Mouse (Mus musculus): ENCODE measurements at regions not wholly inside any gene's neighbourhood (a gene's known extent, or its start where the extent isn't known, plus 50 kb on each side); places are given as distances from the start of the nearest gene placed in this dataset.

GRCm38 (mm10) chr4:5337158-5337896 lies 544.2 kb upstream of the Impad1 start:
- no peak overlapping the region for H3K4me2 ChIP-seq (ENCODE audit: low read depth)
- H3K36me3 ChIP-seq (replicated peaks; ENCODE audit: control insufficient read depth, insufficient read depth, low read depth), result no peaks in the 10 kb centered on the region
- no peaks in the 10 kb centered on the region for H3K9me3 ChIP-seq (ENCODE audit: control insufficient read depth, low read length)
- no peaks in the 10 kb centered on the region for H3K4me1 ChIP-seq (replicated peaks; ENCODE audit: control insufficient read depth in 2 of 2, insufficient read depth in 2 of 2, low read length in 1 of 2)
- no peaks in the 10 kb centered on the region for H3K27me3 ChIP-seq (ENCODE audit: control insufficient read depth, insufficient read depth, low read length)
- DNase-seq (ENCODE audit: low read depth in 3 of 3, low spot score in 3 of 3), result no peak
- no peak overlapping the region for H3K4me3 ChIP-seq (ENCODE audit: insufficient read depth in 1 of 2, low read depth in 2 of 2, low read length in 2 of 2)
- H3K9ac ChIP-seq (replicated peaks), result no peak overlapping the region
- H3K27ac ChIP-seq, result no peak overlapping the region
- no peak for TF ChIP-seq EP300 (IDR thresholded peaks at IDR 0.05; ENCODE audit: low read depth)
- no peak for ATAC-seq (ENCODE audit: insufficient read depth)
- 50% methylated on average over 4 of the region's 4 CpGs for WGBS (ENCODE audit: insufficient replicate concordance)

DNA sequence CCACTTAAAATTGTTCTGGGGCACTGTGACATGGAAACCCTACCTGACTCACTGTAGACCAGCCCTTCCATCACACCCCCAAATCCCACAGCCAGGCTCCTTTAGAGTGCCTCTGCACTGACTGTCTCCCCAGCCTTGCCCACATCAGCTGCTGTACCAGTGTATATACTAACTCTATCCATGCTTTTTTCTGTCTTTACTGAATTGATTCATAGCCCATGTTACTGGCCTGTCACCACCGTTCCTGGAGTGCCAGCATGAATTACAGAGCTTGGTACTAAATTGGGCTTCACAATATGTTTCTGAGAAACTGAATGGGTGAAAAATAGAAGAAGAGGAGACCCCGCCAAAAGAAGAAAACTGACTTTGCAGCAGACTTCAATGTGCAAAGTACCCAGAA lies 541.9 kb upstream of the Impad1 start:
- Histone ChIP-seq H3K36me3 (replicated peaks; ENCODE audit: control insufficient read depth, insufficient read depth, low read depth) (no peaks in the 10 kb centered on the region), H3K9ac (replicated peaks) (no peak overlapping the region), H3K27ac (no peak overlapping the region), H3K27me3 (ENCODE audit: control insufficient read depth, insufficient read depth, low read length) (no peaks in the 10 kb centered on the region), H3K4me2 (ENCODE audit: low read depth) (no peak overlapping the region), H3K9me3 (ENCODE audit: control insufficient read depth, low read length) (no peaks in the 10 kb centered on the region), H3K4me1 (replicated peaks; ENCODE audit: control insufficient read depth in 2 of 2, insufficient read depth in 2 of 2, low read length in 1 of 2) (no peaks in the 10 kb centered on the region), H3K4me3 (ENCODE audit: insufficient read depth in 1 of 2, low read depth in 2 of 2, low read length in 2 of 2) (no peak overlapping the region)
- DNase-seq (ENCODE audit: low read depth in 3 of 3, low spot score in 3 of 3), result no peak
- ATAC-seq (ENCODE audit: insufficient read depth), result no peak
- WGBS (ENCODE audit: insufficient replicate concordance), result 62% methylated on average over 2 of the region's 2 CpGs
- TF ChIP-seq CTCF (IDR thresholded peaks at IDR 0.05; ENCODE audit: low read depth) (no peak), EP300 (IDR thresholded peaks at IDR 0.05; ENCODE audit: low read depth) (no peak)

- ATAC-seq (ENCODE audit: insufficient read depth), result no peak
- Histone ChIP-seq H3K27ac (no peak overlapping the region), H3K4me2 (ENCODE audit: low read depth) (no peak overlapping the region), H3K9me3 (ENCODE audit: control insufficient read depth, low read length) (no peaks in the 10 kb centered on the region), H3K9ac (replicated peaks) (no peak overlapping the region), H3K27me3 (ENCODE audit: control insufficient read depth, insufficient read depth, low read length) (no peaks in the 10 kb centered on the region), H3K4me3 (ENCODE audit: insufficient read depth in 1 of 2, low read depth in 2 of 2, low read length in 2 of 2) (no peak overlapping the region), H3K4me1 (replicated peaks; ENCODE audit: control insufficient read depth in 2 of 2, insufficient read depth in 2 of 2, low read length in 1 of 2) (no peaks in the 10 kb centered on the region), H3K36me3 (replicated peaks; ENCODE audit: control insufficient read depth, insufficient read depth, low read depth) (no peaks in the 10 kb centered on the region)
- WGBS (ENCODE audit: insufficient replicate concordance), result 34% methylated on average over 5 of the region's 5 CpGs
- DNase-seq (ENCODE audit: low read depth in 3 of 3, low spot score in 3 of 3), result no peak
- TF ChIP-seq EP300 (IDR thresholded peaks at IDR 0.05; ENCODE audit: low read depth), result no peak
- no peak for TF ChIP-seq CTCF (IDR thresholded peaks at IDR 0.05; ENCODE audit: low read depth)
Observed at GRCm38 (mm10) chr4:5328497-5329194, 535.5 kb upstream of the Impad1 start.

GRCm38 (mm10) chr4:5327171-5327661 lies 534.1 kb upstream of the Impad1 start:
- no peak for TF ChIP-seq CTCF (IDR thresholded peaks at IDR 0.05; ENCODE audit: low read depth)
- TF ChIP-seq EP300 (IDR thresholded peaks at IDR 0.05; ENCODE audit: low read depth), result peak; percentile 52
- Histone ChIP-seq H3K4me3 (ENCODE audit: insufficient read depth in 1 of 2, low read depth in 2 of 2, low read length in 2 of 2) (no peak overlapping the region), H3K4me2 (ENCODE audit: low read depth) (no peak overlapping the region), H3K27ac (no peak overlapping the region), H3K27me3 (ENCODE audit: control insufficient read depth, insufficient read depth, low read length) (no peaks in the 10 kb centered on the region), H3K9ac (replicated peaks) (no peak overlapping the region), H3K4me1 (replicated peaks; ENCODE audit: control insufficient read depth in 2 of 2, insufficient read depth in 2 of 2, low read length in 1 of 2) (no peaks in the 10 kb centered on the region), H3K9me3 (ENCODE audit: control insufficient read depth, low read length) (no peaks in the 10 kb centered on the region), H3K36me3 (replicated peaks; ENCODE audit: control insufficient read depth, insufficient read depth, low read depth) (no peaks in the 10 kb centered on the region)
- ATAC-seq (ENCODE audit: insufficient read depth), result peak; percentile 76
- peak in 2 of 3 experiments; percentile 0 to 2 for DNase-seq (ENCODE audit: low read depth in 3 of 3, low spot score in 3 of 3)
- WGBS (ENCODE audit: insufficient replicate concordance), result 16% methylated on average over 2 of the region's 2 CpGs

DNA sequence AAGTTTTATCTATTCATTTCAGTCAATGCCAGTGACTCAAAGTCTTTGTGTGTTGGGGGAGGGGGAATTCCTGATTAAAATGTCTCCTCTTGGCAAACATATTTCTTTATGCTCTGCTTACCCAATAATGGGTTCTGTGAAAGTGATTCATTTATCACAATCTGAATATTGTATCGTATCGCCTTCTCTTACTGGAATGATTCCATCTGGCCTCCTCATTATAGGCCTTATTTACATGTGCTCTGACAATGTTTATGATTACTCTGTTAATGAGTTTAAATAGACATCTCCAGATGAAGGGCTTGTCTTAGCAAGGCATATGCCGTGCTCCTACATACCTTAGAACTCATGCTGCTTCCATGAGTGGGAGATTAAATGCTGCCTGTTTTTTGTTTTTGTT lies 508.3 kb upstream of the Impad1 start:
- no peak for DNase-seq (ENCODE audit: low read depth in 3 of 3, low spot score in 3 of 3)
- no peaks in the 10 kb centered on the region for H3K9me3 ChIP-seq (ENCODE audit: control insufficient read depth, low read length)
- TF ChIP-seq EP300 (IDR thresholded peaks at IDR 0.05; ENCODE audit: low read depth), result no peak
- no peak for TF ChIP-seq CTCF (IDR thresholded peaks at IDR 0.05; ENCODE audit: low read depth)
- WGBS (ENCODE audit: insufficient replicate concordance), result 55% methylated on average over 3 of the region's 3 CpGs
- no peak overlapping the region for H3K4me2 ChIP-seq (ENCODE audit: low read depth)
- no peaks in the 10 kb centered on the region for H3K27me3 ChIP-seq (ENCODE audit: control insufficient read depth, insufficient read depth, low read length)
- no peaks in the 10 kb centered on the region for H3K4me1 ChIP-seq (replicated peaks; ENCODE audit: control insufficient read depth in 2 of 2, insufficient read depth in 2 of 2, low read length in 1 of 2)
- H3K36me3 ChIP-seq (replicated peaks; ENCODE audit: control insufficient read depth, insufficient read depth, low read depth), result no peaks in the 10 kb centered on the region
- ATAC-seq (ENCODE audit: insufficient read depth), result no peak
- H3K9ac ChIP-seq (replicated peaks), result no peak overlapping the region
- no peak overlapping the region for H3K27ac ChIP-seq
- no peak overlapping the region for H3K4me3 ChIP-seq (ENCODE audit: insufficient read depth in 1 of 2, low read depth in 2 of 2, low read length in 2 of 2)

All from liver, embryonic 14.5 days (tissue).